Mouse (Mus musculus): Measurements from ENCODE around the gene Uspl1.

The Uspl1 gene

DNA sequence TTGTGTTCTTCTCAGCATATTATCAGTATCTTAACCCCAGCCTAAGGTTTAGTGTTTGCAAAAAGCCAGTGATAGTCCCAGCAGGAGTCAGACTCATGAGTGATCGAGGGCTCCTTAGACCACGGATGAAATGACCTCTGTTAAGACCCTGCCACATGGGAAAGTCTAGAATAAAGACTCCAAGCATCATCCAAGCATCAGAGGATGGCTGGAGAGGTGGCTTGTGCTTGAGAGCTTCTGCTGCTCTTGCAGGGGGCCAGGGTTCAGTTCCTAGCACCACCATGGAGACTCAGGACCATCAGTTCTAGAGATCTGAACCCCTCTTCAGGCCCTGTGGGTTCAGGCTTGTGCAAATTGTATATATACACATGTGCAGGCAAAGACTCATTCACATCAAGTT is 16.1 kb upstream of the Uspl1 start:
- no peak for DNase-seq (ENCODE audit: low spot score in 2 of 2)

DNA sequence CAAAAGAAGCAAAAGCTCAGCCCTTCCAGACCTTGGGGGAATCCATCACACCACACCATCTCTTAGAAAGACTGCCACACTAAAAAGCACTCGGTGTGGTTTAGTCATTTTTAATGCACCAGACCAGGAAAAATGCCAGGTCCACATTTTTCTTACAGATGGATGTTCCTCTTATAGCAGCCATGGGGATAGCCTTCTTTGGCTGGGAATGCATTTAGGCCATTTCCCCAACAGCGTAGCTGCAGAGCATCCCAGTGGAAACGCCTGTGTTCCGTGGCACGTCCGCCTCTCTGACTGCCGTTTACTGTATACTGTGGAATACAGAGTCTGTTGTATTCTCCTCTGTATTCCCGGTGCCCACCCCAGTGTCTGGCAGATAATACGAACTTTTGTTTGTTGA is 15.3 kb upstream of the Uspl1 start:
- DNase-seq (ENCODE audit: low spot score in 2 of 2): no peak

DNA sequence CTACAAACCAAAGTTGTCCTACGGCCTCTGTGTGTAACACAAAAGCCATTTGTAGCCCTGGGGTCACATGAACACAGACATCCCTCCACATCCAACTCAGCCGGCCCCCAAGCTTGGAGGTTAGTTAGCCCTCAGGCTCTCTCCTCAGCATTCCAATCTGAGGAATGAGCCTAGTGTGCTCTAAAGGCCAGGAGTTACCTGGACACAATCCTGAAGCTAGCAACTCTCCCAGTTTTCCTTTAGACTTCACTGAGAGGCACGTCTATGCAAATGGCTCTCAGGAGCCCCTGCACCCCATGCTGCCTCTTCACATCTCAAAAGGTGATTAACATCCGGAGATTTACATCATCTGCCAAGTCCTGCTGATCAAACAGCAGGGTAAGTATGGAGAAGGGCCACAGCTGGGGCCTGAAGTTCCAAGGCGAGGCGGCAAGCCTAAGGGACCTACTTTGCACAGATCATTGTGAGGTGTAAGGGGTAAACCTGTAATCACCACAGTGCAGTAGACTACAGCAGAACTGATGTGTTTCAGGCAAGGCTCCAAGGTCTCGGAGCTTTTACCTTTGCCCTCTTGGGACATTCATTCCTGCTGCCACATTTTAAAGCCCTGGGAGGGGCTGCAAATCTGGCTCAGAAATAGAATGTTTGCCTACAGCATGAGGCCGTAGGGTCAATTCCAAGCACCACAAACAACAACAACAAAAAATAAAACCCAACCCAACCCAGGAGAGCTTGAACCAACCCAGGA is 13.1 kb upstream of the Uspl1 start:
- no peak for DNase-seq (ENCODE audit: low spot score in 2 of 2)

DNA sequence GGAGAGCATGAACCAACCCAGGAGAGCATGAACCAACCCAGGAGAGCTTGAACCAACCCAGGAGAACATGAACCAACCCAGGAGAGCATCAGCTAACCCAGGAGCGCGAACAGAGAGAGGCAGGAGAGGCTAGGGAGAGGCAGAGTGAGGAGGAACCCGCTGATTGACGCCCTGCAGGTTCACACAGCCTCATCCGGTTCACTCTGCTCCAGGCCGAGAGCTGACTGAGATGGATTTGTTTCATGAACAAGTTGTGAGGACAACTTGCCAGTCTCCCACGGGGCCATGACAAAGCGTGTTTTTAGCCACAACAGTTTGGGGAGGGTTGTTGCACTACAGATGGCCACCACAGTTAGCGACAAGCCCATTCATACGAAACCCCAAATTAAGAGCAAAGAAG is 11.9 kb upstream of the Uspl1 start:
- DNase-seq (ENCODE audit: low spot score in 2 of 2): no peak

DNA sequence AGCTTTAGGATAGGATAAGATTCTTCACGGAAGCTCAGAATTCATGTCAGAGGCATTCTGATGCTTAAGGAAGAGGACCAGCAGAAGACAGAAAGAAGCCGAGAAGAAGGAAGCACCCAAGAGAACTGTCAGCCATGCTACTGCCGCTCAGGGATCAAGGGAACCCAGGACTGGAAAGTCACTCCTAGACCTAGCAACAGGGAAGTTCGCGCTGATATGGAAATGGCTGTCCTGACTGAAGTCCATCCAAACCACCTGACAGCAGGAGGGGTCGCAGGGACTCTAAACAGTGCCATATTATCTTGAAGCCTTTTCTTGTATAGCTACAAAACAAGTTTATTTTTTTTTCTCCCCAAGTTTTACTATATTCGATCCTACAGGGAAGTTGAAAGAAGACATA is 9.6 kb upstream of the Uspl1 start:
- no peak for DNase-seq (ENCODE audit: low spot score in 2 of 2)

DNA sequence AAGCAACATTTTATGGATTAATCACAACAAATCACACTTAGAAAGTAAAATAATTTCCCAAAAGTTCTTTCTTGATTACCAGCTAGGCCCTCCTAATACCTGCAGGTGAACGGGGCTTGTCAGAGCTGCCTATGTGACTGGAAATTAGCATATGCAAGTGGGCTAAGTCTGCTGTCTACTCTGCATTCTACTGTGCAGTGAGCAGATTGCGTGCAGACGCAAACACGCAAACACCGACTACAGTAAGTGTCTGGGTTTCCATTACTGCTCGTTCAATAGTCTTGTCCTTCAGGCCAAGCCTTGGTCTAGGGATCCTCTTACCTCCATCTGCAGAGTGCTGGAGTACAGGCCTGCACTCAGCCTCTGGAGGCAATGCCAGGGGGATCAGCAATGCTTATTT is 8.4 kb upstream of the Uspl1 start:
- DNase-seq (ENCODE audit: low spot score in 2 of 2): no peak

DNA sequence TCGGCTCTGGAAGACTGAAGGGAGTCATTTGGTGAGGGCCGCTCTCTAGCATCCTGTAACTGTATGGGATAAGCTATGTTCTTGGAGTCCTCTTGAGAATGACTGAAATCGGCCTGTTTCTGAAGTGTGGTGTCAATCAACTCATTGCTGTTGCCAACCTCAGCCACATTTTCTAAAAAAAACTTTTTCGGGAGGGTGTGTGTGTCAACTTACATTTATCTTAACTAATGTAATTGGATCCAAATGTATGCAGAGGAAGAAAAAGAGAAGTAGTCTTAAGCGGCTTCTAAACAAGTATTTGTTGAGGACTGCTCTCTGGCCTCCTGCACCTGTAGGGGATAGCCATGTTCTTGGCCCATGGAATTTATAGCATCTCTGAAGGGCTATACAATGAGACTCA is 6.1 kb upstream of the Uspl1 start:
- no peak for DNase-seq (ENCODE audit: low spot score in 2 of 2)

DNA sequence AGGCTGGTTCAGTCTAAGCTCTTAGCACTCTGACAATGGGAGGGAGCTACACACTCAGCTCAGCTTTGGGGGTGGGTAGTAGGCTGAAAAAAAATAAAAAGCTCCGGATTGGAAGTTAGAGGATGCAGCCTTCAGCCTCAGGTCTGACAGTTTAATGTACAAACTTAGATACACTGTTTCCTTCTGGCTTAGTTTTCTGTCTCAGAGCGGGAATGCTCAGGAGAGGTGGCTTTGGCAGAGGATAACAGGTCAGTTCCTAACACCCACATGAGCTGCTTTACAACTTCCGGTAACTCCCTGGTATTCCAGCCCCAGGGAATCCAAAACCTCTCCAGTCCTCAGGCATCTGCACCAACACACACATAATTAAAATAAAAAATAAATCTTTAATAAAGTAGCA is 4.3 kb upstream of the Uspl1 start:
- no peak for DNase-seq (ENCODE audit: low spot score in 2 of 2)

DNA sequence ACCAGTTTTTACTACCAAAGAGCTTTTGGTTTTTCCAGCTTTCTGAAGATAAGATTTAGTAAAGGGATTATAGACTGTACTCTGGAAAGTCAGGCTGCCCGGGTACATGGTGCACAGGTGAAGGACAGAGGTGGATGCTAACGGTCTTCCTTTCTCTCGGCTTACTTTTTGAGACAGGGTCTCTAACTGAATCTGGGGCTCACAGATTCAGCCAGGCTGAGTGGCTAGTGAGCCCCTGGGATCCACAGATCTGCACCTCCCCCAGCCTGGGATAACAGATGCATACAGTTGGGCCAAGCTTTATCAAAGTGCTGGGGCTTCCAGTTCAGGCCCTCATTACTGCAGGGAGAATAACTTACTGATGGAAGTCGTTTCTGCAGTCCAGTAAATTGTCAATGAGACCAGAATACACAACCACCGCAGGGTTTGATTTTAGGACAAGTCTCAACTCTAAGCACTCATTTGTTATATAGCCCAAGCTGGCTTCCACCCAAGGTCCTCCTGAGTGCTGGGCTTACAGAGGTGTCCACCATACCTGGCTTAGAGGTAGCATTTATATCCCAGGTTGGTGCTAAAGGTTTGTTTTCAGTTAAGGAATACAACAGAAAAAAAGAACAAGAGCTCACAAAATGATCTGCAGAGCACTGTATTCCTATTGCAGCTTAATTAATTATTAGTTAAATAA is 1.8 kb upstream of the Uspl1 start:
- DNase-seq (ENCODE audit: low spot score in 2 of 2): no peak

DNA sequence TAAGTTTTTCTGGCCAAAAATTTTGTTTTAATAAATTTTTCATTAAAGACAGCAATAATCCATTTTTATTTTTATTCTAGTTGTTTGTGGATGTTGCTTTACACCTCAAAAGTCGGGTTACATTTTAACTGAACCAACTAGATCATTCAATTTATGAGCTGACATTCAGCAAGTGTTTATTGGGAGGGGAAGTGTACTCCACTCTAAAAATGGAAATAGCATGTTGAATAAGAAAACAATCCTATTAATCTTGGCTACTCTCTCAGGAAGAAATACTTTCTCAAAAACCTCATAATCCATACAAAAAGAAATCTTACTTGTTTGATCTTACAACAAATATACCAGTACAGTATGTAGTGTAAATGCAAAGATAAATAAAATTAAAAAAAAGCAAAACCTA is 1.0 kb upstream of the Uspl1 start:
- no peak for DNase-seq (ENCODE audit: low spot score in 2 of 2)

DNA sequence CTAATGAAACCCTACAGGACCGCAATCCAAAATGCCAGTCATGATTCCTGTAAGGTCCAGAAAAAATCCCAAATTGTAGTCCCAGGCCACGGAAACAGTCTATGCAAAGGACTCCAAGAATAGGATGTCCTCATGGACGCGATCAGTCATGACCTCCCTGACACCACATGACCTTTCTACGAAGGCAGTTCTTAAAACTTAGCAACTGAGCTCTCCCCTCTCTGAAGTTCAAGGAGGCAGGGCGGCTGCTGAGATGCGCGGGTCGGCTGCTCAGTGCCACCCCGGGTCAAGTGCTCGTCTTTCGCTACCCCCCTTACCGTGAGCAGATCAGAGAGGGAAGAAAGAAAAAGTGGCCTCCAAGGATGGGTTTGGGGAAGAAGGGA is 438 bp upstream of the Uspl1 start:
- no peak for DNase-seq (ENCODE audit: low spot score in 2 of 2)

DNA sequence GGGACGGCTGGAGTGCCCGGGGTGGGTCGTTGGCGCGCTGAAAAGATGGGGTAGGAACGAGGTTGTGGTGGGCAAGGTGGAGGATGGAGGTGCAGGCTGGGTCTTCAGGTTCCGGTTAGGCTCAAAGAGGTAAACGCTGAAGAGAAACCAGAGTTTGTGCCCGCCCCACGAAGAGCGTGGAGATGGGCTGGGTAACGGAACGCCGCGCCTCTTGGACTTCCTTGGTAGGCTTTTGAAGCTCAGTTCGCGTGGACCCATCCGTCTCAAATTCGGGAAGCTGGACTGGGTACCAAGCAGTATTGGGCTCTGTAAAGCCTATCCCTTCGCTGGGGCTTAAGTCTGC is 665 bp downstream of the Uspl1 start:
- peak in 1 of 2 experiments; percentile 69 for DNase-seq (ENCODE audit: low spot score in 2 of 2)

DNA sequence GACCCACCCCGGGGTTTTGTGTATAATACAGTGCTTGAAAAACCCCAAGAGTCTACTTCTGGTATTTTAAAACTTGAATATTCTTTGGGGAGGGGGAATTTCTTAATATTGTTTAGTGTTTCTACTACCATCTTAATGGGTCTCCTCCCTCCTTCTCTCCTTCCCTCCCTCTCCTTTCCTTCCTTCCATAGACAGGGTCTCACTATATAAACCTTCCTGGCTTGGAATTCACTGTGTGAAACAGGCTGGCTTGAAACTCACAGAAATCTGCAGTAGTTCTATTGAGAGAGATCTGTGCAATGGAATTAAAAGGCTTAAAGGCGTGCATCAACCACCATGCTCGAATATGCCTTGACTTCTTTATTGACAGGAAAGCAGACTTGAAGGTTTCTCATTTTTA is 1.7 kb downstream of the Uspl1 start:
- no peak for DNase-seq (ENCODE audit: low spot score in 2 of 2)

DNA sequence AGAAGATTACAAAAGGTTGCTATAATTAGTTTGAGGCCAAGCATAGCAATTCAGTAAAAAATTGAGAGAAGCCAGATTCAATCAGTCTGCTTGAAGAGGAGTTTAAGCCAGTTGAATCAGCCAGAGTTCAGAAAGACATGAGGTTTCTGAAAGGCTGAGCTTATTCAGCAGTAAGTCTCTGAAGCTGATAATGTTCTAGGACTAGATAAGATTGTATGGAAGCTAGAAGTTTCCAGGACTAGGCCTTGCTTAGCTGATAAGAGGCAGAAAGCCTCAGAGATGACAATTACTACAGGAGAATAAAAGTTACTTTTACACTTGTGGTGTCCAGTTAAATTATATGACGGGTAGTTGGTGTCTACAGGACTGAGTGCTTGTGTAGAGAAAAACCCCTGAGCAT is 6.0 kb downstream of the Uspl1 start:
- no peak for DNase-seq (ENCODE audit: low spot score in 2 of 2)

DNA sequence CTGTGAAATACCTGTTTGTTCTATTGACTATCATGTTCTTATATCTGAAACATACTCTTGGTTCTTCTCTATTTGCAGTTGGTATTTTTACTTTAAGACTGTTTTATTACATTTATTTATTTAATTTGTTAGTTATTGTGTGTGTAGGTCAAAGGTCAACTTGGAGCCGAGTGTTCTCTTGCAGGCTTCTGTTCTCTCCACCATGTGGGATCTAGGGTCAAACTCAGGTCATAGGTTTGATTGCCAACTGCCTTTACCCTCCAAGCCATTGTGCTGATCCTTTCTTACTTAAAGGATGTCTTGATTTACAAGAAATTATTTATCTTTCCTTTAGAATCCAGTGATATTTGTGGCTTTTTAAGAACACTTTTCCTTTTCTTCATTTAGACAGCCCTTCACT is 12.5 kb downstream of the Uspl1 start:
- no peak for DNase-seq (ENCODE audit: low spot score in 2 of 2)

DNA sequence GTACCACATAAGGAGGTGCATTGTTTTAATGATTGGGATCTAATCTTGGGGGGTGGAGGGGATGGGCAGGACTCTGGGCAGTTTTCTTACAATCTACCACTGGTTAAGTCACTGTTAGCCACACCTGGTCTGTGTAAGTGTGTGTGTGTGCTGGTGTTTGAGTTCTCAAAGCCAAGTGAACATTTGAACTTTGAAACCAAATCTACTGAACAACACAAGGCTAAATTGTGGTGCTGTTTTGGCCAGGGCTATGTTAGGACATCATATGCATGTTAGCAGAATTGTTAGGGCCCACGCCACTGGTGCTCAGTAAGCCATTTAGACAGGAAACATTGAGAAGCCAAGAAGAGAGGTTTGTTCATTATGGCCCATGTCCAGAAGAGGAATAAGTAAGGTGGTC is 14.6 kb downstream of the Uspl1 start:
- no peak for DNase-seq (ENCODE audit: low spot score in 2 of 2)

DNA sequence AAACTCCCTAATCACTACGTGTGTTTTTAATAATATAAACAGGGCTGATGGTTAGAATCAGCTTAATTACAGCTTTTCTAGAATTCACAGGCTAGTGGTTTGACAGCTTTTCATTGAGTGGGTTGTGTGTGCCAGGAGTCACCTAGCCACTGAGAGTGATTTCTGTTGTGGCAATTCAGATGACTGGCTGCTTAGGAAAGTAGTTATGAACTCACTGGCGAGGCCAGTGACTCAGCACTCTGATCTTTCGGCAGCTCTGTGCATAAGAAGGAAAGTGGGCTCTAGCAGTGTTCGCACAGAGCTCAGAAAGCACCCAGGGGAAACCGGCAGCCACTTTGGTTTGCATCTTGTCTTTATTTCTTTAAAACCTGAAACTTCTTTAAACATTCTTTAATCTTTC is 18.8 kb downstream of the Uspl1 start:
- DNase-seq (ENCODE audit: low spot score in 2 of 2): no peak

DNA sequence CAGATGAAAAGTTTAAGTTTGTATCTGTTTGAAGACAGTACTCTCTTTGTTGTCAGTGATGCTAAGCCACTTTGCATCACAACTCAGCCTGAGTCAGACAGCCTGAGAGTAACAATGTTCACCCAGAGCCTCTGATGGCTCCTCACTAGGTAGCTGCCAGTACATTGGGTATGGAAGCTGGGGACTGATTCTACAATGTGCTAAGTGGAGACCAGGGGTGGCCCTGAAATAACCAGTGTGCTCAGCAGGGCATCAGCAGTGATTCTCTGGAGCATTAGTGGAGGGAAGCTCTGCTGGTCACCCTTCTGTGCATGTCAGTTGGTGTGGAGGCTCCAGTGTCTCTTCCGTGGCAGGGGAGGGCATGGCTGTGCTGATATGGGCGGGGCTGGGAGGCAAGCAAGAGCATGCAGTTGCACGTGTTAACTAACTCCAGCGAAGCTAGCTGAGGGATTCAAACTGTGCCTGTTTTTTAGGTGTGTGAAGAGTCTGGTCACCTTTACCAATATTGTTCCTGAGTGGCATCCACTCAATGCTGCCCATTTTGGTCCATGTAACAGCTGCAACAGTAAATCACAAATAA is 19.7 kb downstream of the Uspl1 start:
- DNase-seq (ENCODE audit: low spot score in 2 of 2): no peak

DNA sequence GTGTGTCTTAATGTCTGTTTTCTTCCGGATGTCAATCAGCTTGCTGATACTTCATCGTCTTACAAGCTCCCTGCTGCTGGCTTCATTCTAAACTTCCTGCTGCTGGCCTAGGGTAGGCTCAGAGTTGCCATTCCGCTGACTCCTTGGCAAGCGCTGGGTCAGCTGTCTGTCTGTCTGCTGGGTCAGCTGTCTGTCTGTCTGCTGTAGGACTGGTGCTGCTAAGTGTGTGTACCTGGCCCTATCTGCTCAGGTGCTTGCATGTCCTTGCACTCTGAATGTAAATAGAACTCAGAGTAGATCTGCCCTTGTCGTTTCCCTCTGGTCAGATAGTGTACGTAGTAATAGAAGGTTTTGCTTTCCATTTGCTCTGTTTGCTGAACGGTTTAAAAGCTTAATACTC is 20.7 kb downstream of the Uspl1 start:
- DNase-seq (ENCODE audit: low spot score in 2 of 2): no peak

DNA sequence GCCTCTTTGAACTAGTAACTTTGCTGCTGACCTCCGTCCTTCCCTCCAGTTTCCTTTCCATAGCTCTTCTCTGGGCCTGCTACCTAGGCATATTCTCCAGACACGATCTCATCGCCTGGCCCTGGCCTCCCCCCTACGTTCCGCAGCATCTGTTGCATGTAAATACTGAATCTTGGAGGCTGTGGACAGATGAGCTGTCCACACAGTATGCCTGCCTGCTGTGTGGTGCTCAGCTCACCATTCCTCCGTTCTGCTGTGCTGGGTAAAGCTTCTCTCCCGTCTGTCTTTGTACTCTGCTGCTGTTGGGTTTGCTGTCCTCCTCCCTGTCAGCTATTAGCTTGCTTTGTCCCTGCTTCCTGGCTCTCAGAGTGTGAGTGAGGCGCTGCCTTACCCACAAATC is 21.1 kb downstream of the Uspl1 start:
- DNase-seq (ENCODE audit: low spot score in 2 of 2): no peak

DNA sequence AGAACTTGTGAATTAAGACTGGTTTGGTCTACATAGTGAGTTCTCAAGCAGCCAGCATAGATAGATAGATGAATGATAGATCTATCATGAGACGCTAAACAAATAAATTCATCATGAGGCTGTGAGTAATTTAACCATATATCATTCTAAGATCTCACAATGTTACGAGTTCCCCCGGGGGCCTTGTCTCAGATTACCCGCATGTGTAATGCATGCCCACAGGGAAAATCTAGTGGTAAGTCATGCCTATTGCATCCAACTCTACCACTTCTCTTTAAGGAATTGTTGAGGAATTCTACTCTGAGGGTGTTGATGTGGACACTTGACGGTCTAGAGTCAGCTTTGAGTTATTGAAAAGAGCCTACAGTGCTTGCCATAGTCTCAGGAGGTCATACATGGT is 22.1 kb downstream of the Uspl1 start:
- DNase-seq (ENCODE audit: low spot score in 2 of 2): no peak

DNA sequence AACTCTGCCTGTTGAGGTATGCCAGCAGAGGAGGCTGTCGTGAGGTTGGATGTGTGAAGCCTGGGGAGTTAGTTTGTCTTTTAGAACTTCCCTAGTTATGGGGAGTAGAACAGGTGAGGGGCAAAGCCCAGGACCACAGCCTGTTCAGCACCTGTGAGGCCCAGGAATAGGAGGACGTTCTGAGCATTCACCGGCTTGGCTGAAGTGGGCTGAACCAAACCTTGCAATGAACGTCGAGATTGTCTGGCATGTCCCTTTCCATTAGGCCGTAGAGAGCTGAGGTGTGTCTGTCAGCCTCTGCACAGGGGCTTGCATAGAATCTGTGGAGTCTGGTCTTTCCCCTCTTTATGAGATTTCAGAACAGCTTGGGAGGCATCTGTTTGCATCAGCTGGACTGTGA is 23.5 kb downstream of the Uspl1 start:
- DNase-seq (ENCODE audit: low spot score in 2 of 2): no peak

DNA sequence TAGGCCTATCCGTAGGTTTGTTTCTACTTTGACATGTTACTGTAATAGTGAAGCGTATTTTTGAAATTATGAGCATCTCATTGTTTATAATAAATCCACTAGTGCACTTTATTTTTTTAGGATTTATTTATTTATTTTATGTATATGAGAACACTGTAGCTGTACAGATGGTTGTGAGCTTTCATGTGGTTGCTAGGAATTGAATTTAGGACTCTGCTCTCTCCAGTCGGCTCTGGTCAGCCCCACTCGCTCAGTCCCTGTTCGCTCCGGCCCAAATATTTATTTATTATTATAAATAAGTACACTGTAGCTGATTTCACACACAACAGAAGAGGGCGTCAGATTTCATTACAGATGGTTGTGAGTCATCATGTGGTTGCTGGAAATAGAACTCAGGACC is 24.6 kb downstream of the Uspl1 start:
- DNase-seq (ENCODE audit: low spot score in 2 of 2): no peak

DNA sequence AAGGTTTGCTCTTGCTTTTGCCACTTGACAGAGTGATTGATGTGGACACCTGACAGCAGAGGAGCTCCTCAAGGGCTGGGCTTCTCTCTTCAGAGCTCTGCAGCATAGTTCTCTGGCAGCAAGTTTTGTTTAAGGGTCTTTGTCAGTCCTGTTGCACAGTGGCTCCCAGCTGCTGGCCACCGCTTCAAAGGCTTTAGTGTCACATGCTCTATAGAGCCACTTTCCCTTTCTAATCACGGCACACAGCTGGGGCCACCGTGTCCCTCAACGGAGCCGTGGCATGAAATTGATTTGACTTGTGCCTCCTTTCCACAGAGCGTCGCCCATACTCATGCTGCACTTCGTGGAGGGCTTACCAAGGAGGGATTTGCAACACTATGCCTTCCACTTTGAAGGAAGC is 25.2 kb downstream of the Uspl1 start:
- no peak for DNase-seq (ENCODE audit: low spot score in 2 of 2)

Measured in spleen, postnatal 10 days (tissue).